Comparison of ENCODE assay signal across 18 mouse cellular contexts in genomic region chr10:3829472-3829871, GRCm38 (mm10).
DNase-seq lines count a peak whose midpoint lies in the region; ATAC-seq and TF ChIP-seq lines count a peak whose summit lies in the region.
"Had no signal": no experiment of that assay in that cellular context is flagged by ENCODE, and none has a peak within 500 bp of the region (broad histone marks: within the 10 kb centered on the region; RNA-seq: fewer than 3 reads in every experiment).

No protein-coding gene starts in this region.

- ATAC-seq in kidney, postnatal 0 days (replicated peaks; ENCODE audit: low FRiP score, low read depth): peak; percentile 23; the same call in 1 of the 2 replicates
- peak; percentile 52; the same call in 1 of the 2 replicates for ATAC-seq in limb, embryonic 15.5 days (ENCODE audit: insufficient number of reproducible peaks, low FRiP score, low TSS enrichment, low read depth)
- ATAC-seq in neural tube, embryonic 15.5 days (ENCODE audit: low FRiP score): no peak
- ATAC-seq: inflammation-experienced regulatory T-cells, adult 6 months; lung, postnatal 0 days had no signal

- no peaks in the 10 kb centered on the region for H3K27me3 ChIP-seq in kidney, postnatal 0 days (ENCODE audit: insufficient read depth, low read length)
- no peaks in the 10 kb centered on the region for H3K27me3 ChIP-seq in limb, embryonic 15.5 days
- H3K27me3 ChIP-seq in neural tube, embryonic 15.5 days (replicated peaks): no peaks in the 10 kb centered on the region
- H3K27me3 ChIP-seq: CH12.LX; heart, embryonic 13.5 days; liver, embryonic 13.5 days; neural tube, embryonic 13.5 days had no signal

- H3K9me3 ChIP-seq in kidney, postnatal 0 days (replicated peaks; ENCODE audit: low read length): no peaks in the 10 kb centered on the region
- H3K9me3 ChIP-seq in limb, embryonic 15.5 days: no peaks in the 10 kb centered on the region
- no peaks in the 10 kb centered on the region for H3K9me3 ChIP-seq in neural tube, embryonic 15.5 days (replicated peaks)
- H3K9me3 ChIP-seq: heart, embryonic 13.5 days; liver, embryonic 13.5 days; neural tube, embryonic 13.5 days had no signal

- H3K27ac ChIP-seq in kidney, postnatal 0 days: no peak overlapping the region
- no peak overlapping the region for H3K27ac ChIP-seq in limb, embryonic 15.5 days
- H3K27ac ChIP-seq in neural tube, embryonic 15.5 days (replicated peaks): no peak overlapping the region
- H3K27ac ChIP-seq: heart, embryonic 13.5 days; liver, embryonic 13.5 days; neural tube, embryonic 13.5 days had no signal

- H3K9ac ChIP-seq in kidney, postnatal 0 days (ENCODE audit: low read depth, low read length): no peak overlapping the region
- H3K9ac ChIP-seq in limb, embryonic 15.5 days: no peak overlapping the region
- H3K9ac ChIP-seq in neural tube, embryonic 15.5 days (replicated peaks): no peak overlapping the region
- H3K9ac ChIP-seq: heart, embryonic 13.5 days; liver, embryonic 13.5 days; neural tube, embryonic 13.5 days had no signal

- peak; percentile 34 to 38 for DNase-seq in cerebellum, postnatal 14 days
- no peak for DNase-seq in cerebellum, adult 8-10 months
- peak; percentile 82 for DNase-seq in kidney, postnatal 0 days (ENCODE audit: low spot score)
- DNase-seq in kidney, postnatal 10 days: no peak
- DNase-seq in fat pad, adult 2 months (ENCODE audit: extremely low read depth, low read depth, low spot score): peak; percentile 49
- no peak for DNase-seq in cerebellum, adult 11 months
- DNase-seq: adrenal gland, postnatal 36 days; kidney, postnatal 36 days; liver, embryonic 13.5 days; retina, postnatal 1 day; thymus, adult 2 months had no signal

- TF ChIP-seq CTCF in kidney, postnatal 0 days (IDR thresholded peaks at IDR 0.05; ENCODE audit: low read depth): no peak

- no peak overlapping the region for H3K4me2 ChIP-seq in kidney, postnatal 0 days (ENCODE audit: low read length)
- no peak overlapping the region for H3K4me2 ChIP-seq in limb, embryonic 15.5 days
- H3K4me2 ChIP-seq in neural tube, embryonic 15.5 days: no peak overlapping the region
- H3K4me2 ChIP-seq: heart, embryonic 13.5 days; liver, embryonic 13.5 days; neural tube, embryonic 13.5 days had no signal

- no peaks in the 10 kb centered on the region for H3K36me3 ChIP-seq in kidney, postnatal 0 days (ENCODE audit: insufficient read depth, low read length)
- no peaks in the 10 kb centered on the region for H3K36me3 ChIP-seq in limb, embryonic 15.5 days
- no peaks in the 10 kb centered on the region for H3K36me3 ChIP-seq in neural tube, embryonic 15.5 days
- H3K36me3 ChIP-seq: heart, embryonic 13.5 days; liver, embryonic 13.5 days; neural tube, embryonic 13.5 days had no signal

- no peak overlapping the region for H3K4me3 ChIP-seq in kidney, postnatal 0 days (replicated peaks; ENCODE audit: low read depth, low read length)
- no peak overlapping the region for H3K4me3 ChIP-seq in limb, embryonic 15.5 days
- H3K4me3 ChIP-seq in neural tube, embryonic 15.5 days (replicated peaks): no peak overlapping the region
- H3K4me3 ChIP-seq: heart, embryonic 13.5 days; liver, embryonic 13.5 days; neural tube, embryonic 13.5 days had no signal

- 7% methylated on average over 5 of the region's 5 CpGs for WGBS in kidney, postnatal 0 days
- WGBS in limb, embryonic 15.5 days: 9% methylated on average over 5 of the region's 5 CpGs
- WGBS in neural tube, embryonic 15.5 days: 31% methylated on average over 5 of the region's 5 CpGs

- no peaks in the 10 kb centered on the region for H3K4me1 ChIP-seq in kidney, postnatal 0 days (replicated peaks; ENCODE audit: insufficient read depth, low read length)
- H3K4me1 ChIP-seq in limb, embryonic 15.5 days: peaks cover 37% of the 10 kb centered on the region
- peaks cover 7% of the 10 kb centered on the region; the same call in 1 of the 2 replicates for H3K4me1 ChIP-seq in neural tube, embryonic 15.5 days
- H3K4me1 ChIP-seq: liver, embryonic 13.5 days had no signal

Comparison
In these comparisons a context has a peak if more than half of its experiments do, and no peak if none do; other contexts are left out.
1. DNase-seq: peak in cerebellum, postnatal 14 days (2 of 2), kidney, postnatal 0 days (single experiment) and fat pad, adult 2 months (single experiment); none in cerebellum, adult 8-10 months (single experiment), kidney, postnatal 10 days (single experiment) and cerebellum, adult 11 months (single experiment).